Mouse (Mus musculus): ENCODE data around the gene Map1lc3b.

GRCm38 (mm10) chr8:121544936-121545335 is 45.2 kb upstream of the Map1lc3b start:
- TF ChIP-seq POLR2A (IDR thresholded peaks at IDR 0.05; ENCODE audit: low read depth, low read length) (no peak), CTCF (IDR thresholded peaks at IDR 0.05; ENCODE audit: extremely low read depth, insufficient read length, insufficient replicate concordance, low read depth, low read length) (no peak)
